Mouse (Mus musculus): ENCODE results near the gene Scn4b. TPM values are rescaled to one million over a fixed set of nuclear protein-coding genes. Genes with fewer than 3 reads are reported as not detected.

The Scn4b gene
- polyA plus RNA-seq (2012; rRNA removed), result 0.47 and 0.91 TPM in 2 replicates

DNA sequence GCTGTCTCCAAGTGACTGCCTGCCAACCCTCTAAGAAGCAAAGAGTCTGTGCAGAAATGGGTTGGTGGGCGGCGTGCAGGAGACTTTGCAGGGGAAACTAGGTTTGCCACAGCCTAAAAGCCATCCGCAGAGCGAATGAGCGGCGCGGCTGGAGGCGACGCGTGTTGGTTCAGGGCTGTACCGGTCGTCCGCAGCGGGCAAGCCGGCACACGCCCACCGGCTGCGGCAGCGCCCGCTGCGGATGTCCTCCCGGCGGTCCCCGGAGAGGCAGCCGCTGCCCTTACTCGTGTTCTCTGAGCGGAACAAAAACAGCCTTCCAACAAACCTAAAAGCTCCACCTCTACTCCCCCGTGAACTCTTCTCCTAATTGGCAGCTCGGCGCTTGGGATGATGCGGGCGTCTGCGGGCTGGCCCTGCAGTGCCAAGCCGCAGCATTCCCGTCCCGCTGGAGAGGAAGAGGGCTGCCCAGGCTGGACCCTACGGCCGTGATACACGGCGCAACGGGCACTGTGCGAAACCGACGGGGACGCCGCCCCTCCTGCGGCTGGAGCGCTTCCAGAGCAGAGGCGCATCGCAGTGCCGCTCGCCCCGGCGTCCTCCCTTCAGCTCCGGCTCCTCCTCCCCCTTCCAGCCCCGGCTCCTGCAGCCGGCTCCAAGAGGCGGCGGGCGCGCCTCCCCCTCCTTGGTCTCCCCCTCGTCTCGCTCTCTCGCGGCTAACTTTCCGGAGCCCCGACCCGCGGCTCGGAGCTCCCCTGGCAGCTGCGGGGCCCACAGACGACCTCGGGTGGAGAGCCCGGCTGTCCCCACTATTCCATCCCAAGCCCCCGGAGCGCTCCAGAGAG, at the start of gene Scn4b:
Gene Scn4b, plus strand, starts transcription at position 205 of the 842 bp plus-strand sequence.
- Histone ChIP-seq H3K36me3 (ENCODE audit: control insufficient read depth, insufficient read depth, low read length) (no peaks in the 10 kb centered on the region), H3K4me3 (ENCODE audit: extremely low read depth, insufficient read depth, insufficient read length) (peak within 1 kb of the TSS; percentile 57), H3K27me3 (ENCODE audit: control insufficient read depth, insufficient read depth, low read length) (peaks cover 14% of the 10 kb centered on the region), H3K27ac (ENCODE audit: insufficient read depth, low read length) (no peak within 1 kb of the TSS), H3K4me1 (ENCODE audit: control insufficient read depth, insufficient read depth, insufficient read length) (peaks cover 15% of the 10 kb centered on the region)
- under 1% methylated on average over 71 of the region's 76 CpGs for WGBS
- DNase-seq (ENCODE audit: low read depth in 1 of 2, low spot score in 2 of 2), result no peak
- TF ChIP-seq CTCF (IDR thresholded peaks at IDR 0.05; ENCODE audit: extremely low read depth, insufficient read depth, insufficient read length, insufficient replicate concordance) (no peak), POLR2A (IDR thresholded peaks at IDR 0.05; ENCODE audit: low read depth, low read length) (no peak)

DNA sequence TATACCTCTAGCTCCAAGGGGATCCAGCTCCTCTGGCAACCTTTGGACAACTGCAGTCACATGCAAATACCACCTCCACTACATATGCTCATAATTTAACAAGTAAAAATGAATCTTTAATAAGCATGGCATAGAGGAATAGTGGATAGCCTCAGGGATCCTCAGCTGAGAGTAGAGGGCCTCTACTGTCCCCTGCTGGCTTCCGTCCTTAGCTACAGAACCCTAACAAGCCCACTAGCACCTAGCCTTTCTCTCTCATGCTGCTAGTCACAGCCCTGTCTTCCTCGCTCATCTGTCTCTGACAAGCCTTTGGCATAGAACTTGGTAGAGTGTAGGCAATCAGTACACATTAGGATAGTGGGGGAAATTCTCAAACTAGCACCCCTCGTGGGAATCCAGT, 47.4 kb upstream of the Scn4b start:
- no peak overlapping the region for H3K4me3 ChIP-seq (ENCODE audit: extremely low read depth, insufficient read depth, insufficient read length)
- DNase-seq (ENCODE audit: low read depth in 1 of 2, low spot score in 2 of 2), result no peak
- WGBS, result 90% methylated on average over 3 of the region's 3 CpGs
- no peaks in the 10 kb centered on the region for H3K36me3 ChIP-seq (ENCODE audit: control insufficient read depth, insufficient read depth, low read length)
- H3K4me1 ChIP-seq (ENCODE audit: control insufficient read depth, insufficient read depth, insufficient read length), result peaks cover 4% of the 10 kb centered on the region; the same call in 1 of the 2 replicates
- no peaks in the 10 kb centered on the region for H3K27me3 ChIP-seq (ENCODE audit: control insufficient read depth, insufficient read depth, low read length)
- no peak for TF ChIP-seq POLR2A (IDR thresholded peaks at IDR 0.05; ENCODE audit: low read depth, low read length)
- no peak for TF ChIP-seq CTCF (IDR thresholded peaks at IDR 0.05; ENCODE audit: extremely low read depth, insufficient read depth, insufficient read length, insufficient replicate concordance)
- no peak overlapping the region for H3K27ac ChIP-seq (ENCODE audit: insufficient read depth, low read length)

DNA sequence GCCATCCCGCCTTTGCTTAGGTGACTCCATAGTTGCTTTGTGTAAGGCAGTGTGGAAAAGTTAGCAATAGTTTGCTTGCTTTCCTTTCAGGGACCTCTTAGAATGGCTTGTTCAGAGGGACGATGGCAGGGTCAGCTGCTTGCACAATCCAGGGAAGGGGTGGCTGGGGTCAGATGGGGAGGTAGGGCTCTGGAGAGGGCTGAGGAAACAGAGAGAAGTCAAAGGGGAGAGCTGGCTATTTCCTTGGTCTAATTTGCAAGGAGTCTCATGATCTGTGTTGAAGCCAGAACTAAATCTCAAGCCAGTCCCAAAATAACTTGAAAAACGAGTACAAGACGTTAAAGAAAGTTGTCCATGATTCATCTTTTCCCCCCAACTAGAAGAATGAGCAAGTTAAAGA, 45.6 kb upstream of the Scn4b start:
- Histone ChIP-seq H3K4me3 (ENCODE audit: extremely low read depth, insufficient read depth, insufficient read length) (no peak overlapping the region), H3K27ac (ENCODE audit: insufficient read depth, low read length) (no peak overlapping the region), H3K36me3 (ENCODE audit: control insufficient read depth, insufficient read depth, low read length) (no peaks in the 10 kb centered on the region; the same call in 1 of the 2 replicates), H3K27me3 (ENCODE audit: control insufficient read depth, insufficient read depth, low read length) (no peaks in the 10 kb centered on the region), H3K4me1 (ENCODE audit: control insufficient read depth, insufficient read depth, insufficient read length) (no peaks in the 10 kb centered on the region)
- no peak for DNase-seq (ENCODE audit: low read depth in 1 of 2, low spot score in 2 of 2)
- WGBS, result 47% methylated on average over 4 of the region's 4 CpGs
- TF ChIP-seq POLR2A (IDR thresholded peaks at IDR 0.05; ENCODE audit: low read depth, low read length), result no peak
- TF ChIP-seq CTCF (IDR thresholded peaks at IDR 0.05; ENCODE audit: extremely low read depth, insufficient read depth, insufficient read length, insufficient replicate concordance), result no peak

DNA sequence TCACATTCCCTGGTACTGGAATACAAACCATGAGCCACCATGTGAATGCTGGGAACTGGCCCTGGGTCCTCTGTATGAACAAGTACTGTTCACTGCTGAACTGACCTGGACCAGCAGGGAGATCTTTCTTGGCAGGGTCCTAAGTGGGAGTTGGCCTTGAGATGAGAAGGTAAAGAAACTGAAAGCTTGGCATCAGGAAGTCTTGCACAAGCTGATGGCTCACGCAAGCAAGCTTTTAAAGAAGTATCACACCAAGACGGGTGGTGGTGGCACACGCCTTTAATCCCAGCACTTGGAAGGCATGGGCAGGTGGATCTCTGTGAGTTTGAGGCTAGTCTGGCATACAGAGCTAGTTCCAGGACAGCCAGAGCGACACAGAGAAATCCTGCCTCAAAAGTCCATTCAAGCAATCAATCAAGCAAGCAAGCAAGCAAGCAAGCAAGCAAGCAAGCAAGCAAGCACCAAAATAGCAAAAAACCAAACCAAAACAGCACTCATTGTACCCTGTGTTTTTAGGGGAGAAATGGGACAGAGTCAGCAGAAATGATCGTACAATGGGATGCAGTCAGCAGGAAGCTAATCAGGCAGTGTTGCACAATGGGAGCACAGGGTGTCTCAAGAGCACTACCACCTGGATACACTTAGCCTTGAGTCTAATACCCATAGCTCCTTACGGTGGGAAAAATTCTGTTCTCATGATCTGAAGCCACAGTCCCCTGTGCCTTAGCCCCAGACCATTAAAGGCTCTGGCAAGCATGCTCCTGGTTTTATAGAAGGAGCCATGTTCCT, 42.9 kb upstream of the Scn4b start:
- Histone ChIP-seq H3K4me3 (ENCODE audit: extremely low read depth, insufficient read depth, insufficient read length) (no peak overlapping the region), H3K4me1 (ENCODE audit: control insufficient read depth, insufficient read depth, insufficient read length) (no peaks in the 10 kb centered on the region), H3K36me3 (ENCODE audit: control insufficient read depth, insufficient read depth, low read length) (no peaks in the 10 kb centered on the region; the same call in 1 of the 2 replicates), H3K27ac (ENCODE audit: insufficient read depth, low read length) (no peak overlapping the region), H3K27me3 (ENCODE audit: control insufficient read depth, insufficient read depth, low read length) (no peaks in the 10 kb centered on the region)
- no peak for TF ChIP-seq POLR2A (IDR thresholded peaks at IDR 0.05; ENCODE audit: low read depth, low read length)
- no peak for TF ChIP-seq CTCF (IDR thresholded peaks at IDR 0.05; ENCODE audit: extremely low read depth, insufficient read depth, insufficient read length, insufficient replicate concordance)
- 61% methylated on average over 6 of the region's 6 CpGs for WGBS
- no peak for DNase-seq (ENCODE audit: low read depth in 1 of 2, low spot score in 2 of 2)

DNA sequence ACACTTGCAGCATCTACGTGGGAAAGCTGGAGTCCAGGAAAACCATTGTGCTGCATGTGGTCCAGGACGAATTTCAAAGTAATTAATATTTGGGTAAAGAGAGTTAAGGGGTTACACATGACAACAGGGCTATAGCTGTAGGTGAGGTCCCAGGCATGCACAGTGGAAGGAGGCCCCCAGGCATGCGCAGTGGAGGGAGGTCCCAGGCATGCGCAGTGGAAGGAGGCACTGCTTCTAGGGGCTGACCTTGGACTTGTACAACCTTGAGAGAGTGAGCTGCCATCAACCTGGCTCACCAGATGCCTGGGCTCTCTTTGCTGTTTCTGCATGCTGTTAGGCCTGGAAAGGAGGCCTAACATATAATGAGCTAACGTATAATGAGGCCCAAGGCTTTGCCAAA, 40.3 kb upstream of the Scn4b start:
- peaks cover 2% of the 10 kb centered on the region; the same call in 1 of the 2 replicates for H3K36me3 ChIP-seq (ENCODE audit: control insufficient read depth, insufficient read depth, low read length)

DNA sequence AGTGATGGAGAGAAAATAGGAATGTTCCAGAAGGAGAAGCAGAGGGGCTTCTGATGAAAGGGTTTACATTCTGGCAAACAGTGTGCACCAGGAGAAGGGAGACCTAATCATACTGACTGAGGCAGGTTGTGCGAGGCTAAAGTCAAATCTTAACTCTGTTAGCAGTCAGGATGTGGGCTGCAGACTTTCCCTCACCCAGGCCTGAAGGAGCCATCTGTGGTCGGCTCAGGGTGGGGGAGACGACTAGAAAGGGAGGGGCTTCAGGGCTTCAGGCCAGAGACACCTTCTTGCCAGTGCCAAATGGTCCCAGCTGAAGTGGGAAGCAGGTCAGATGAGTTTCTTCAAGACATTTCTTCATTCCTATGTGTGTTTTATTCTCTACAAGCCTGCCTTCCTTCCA, 39.8 kb upstream of the Scn4b start:
- Histone ChIP-seq H3K27me3 (ENCODE audit: control insufficient read depth, insufficient read depth, low read length) (no peaks in the 10 kb centered on the region), H3K4me3 (ENCODE audit: extremely low read depth, insufficient read depth, insufficient read length) (no peak overlapping the region), H3K36me3 (ENCODE audit: control insufficient read depth, insufficient read depth, low read length) (peaks cover 2% of the 10 kb centered on the region; the same call in 1 of the 2 replicates), H3K27ac (ENCODE audit: insufficient read depth, low read length) (no peak overlapping the region), H3K4me1 (ENCODE audit: control insufficient read depth, insufficient read depth, insufficient read length) (no peaks in the 10 kb centered on the region)
- no peak for DNase-seq (ENCODE audit: low read depth in 1 of 2, low spot score in 2 of 2)
- 6% methylated on average over 3 of the region's 3 CpGs for WGBS
- TF ChIP-seq CTCF (IDR thresholded peaks at IDR 0.05; ENCODE audit: extremely low read depth, insufficient read depth, insufficient read length, insufficient replicate concordance) (no peak), POLR2A (IDR thresholded peaks at IDR 0.05; ENCODE audit: low read depth, low read length) (no peak)

More for the DNA sequence above, 40.3 kb upstream of the Scn4b start:
- DNase-seq (ENCODE audit: low read depth in 1 of 2, low spot score in 2 of 2), result no peak
- Histone ChIP-seq H3K4me3 (ENCODE audit: extremely low read depth, insufficient read depth, insufficient read length) (no peak overlapping the region), H3K4me1 (ENCODE audit: control insufficient read depth, insufficient read depth, insufficient read length) (no peaks in the 10 kb centered on the region), H3K27ac (ENCODE audit: insufficient read depth, low read length) (no peak overlapping the region), H3K27me3 (ENCODE audit: control insufficient read depth, insufficient read depth, low read length) (no peaks in the 10 kb centered on the region)
- TF ChIP-seq POLR2A (IDR thresholded peaks at IDR 0.05; ENCODE audit: low read depth, low read length) (no peak), CTCF (IDR thresholded peaks at IDR 0.05; ENCODE audit: extremely low read depth, insufficient read depth, insufficient read length, insufficient replicate concordance) (no peak)
- 88% methylated on average over 5 of the region's 5 CpGs for WGBS

All from spleen, adult 2 months (tissue).